Mouse (Mus musculus) lung, adult 2 months (tissue): ENCODE measurements around the gene Tll1. TPM values are rescaled to one million over a fixed set of nuclear protein-coding genes. Genes with fewer than 3 reads are reported as not detected.

Source experiments
- DNase-seq: peaks from one replicate; pipeline ENCODE4 v3.0.0; 2022
- H3K4me1 ChIP-seq: fragments of 200-500 bp; 2 replicates; pipeline ENCODE4 v1.6.1; 2011; ENCODE audit warnings: low read length; ENCODE audit not compliant: control insufficient read depth, insufficient read depth
- H3K4me3 ChIP-seq: fragments of 200-500 bp; replicated peaks from 2 replicates; pipeline ENCODE3; 2011; ENCODE audit warnings: low read depth, mild to moderate bottlenecking, control low read depth, low read length; ENCODE audit errors: extremely low read depth
- CTCF ChIP-seq: fragments of 200-500 bp; IDR thresholded peaks from 2 replicates; pipeline ENCODE4 v1.5.1; 2011; ENCODE audit warnings: mild to moderate bottlenecking, low read length, control low read depth; ENCODE audit not compliant: insufficient read depth
- POLR2A ChIP-seq: fragments of 200-500 bp; IDR thresholded peaks from 2 replicates; pipeline ENCODE4 v1.6.1; 2011; ENCODE audit warnings: low read depth, mild to moderate bottlenecking, control low read depth, low read length, borderline replicate concordance; ENCODE audit errors: extremely low read depth
- WGBS: fragments of 180-500 bp; shearing (Covaris S2); methylation state at CpG from one replicate; pipeline ENCODE4 v1.1.7; 2018; 5-methylcytosine and 5-hydroxymethylcytosine counted together
- polyA plus RNA-seq: library from polyadenylated mRNA; depleted of rRNA; stranded (reverse); fragments of >200 nt; gene quantifications from 2 replicates; pipeline ENCODE4 v1.2.3, GENCODE M21; 2012

The Tll1 gene
- polyA plus RNA-seq, 1 experiment: 0.84 TPM

DNA sequence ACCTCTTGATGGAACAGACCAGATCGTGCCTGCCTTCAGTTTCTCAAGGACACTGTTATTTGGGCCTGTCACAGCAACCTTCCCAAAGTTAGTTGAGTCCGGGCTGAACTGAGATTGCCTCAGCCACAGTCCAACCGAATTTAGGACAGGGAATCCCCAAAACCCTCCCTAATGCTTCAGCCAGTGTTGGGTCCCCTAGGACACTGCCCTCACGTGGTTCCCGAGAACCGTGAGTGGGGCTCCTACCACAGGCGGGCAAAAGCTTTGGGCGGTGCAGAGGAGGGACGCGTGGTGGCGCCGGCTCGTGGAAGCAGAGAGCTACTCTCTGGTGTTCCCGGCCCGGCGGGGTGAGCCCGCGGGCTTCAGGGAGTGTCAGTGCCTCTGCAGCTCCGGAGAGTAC lies 1.9 kb downstream of the Tll1 start:
- peak; percentile 37 for DNase-seq
- WGBS: 4% methylated on average over 19 of the region's 19 CpGs
- Histone ChIP-seq H3K4me1 (no peaks in the 10 kb centered on the region), H3K4me3 (peak overlapping the region; percentile 28)
- peak; percentile 16; the same call in 1 of the 2 replicates for TF ChIP-seq CTCF
- no peak for TF ChIP-seq POLR2A

GRCm38 (mm10) chr8:64198326-64198725 lies 7.7 kb downstream of the Tll1 start:
- DNase-seq: no peak
- Histone ChIP-seq H3K4me3 (no peak overlapping the region), H3K4me1 (no peaks in the 10 kb centered on the region)
- WGBS: 69% methylated on average over 2 of the region's 2 CpGs
- TF ChIP-seq CTCF (no peak), POLR2A (no peak)

DNA sequence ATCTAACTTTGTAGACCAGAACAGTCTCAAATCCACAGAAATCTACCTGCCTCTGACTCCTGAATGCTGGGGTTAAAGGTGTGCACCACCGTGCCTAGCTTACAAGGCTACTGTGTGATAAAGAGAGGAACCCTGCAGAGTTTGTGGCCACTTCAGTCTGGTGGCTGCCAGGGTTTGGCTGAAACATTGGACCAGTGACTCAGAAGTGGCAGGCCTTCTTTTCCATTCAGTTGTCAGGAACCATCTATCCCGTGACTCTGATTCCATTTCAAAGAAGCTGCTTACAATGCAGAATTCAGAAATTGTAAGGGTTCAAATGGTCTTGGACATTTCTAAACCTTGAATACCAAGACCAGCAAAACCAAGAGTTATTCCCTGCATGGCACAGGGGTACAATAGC lies 12.7 kb downstream of the Tll1 start:
- H3K4me3 ChIP-seq: no peak overlapping the region
- TF ChIP-seq POLR2A: no peak
- TF ChIP-seq CTCF: no peak
- 62% methylated on average over 2 of the region's 2 CpGs for WGBS
- DNase-seq: no peak
- H3K4me1 ChIP-seq: no peaks in the 10 kb centered on the region

- Histone ChIP-seq H3K4me3 (no peak overlapping the region), H3K4me1 (no peaks in the 10 kb centered on the region)
- no peak for TF ChIP-seq POLR2A
- no peak for TF ChIP-seq CTCF
- WGBS: 92% methylated on average over 2 of the region's 2 CpGs
- no peak for DNase-seq
Measured at GRCm38 (mm10) chr8:64187881-64188280, 18.2 kb downstream of the Tll1 start.

- Histone ChIP-seq H3K4me1 (no peaks in the 10 kb centered on the region), H3K4me3 (no peak overlapping the region)
- no peak for DNase-seq
- TF ChIP-seq CTCF: no peak
- no peak for TF ChIP-seq POLR2A
- 89% methylated on average over 2 of the region's 2 CpGs for WGBS
Measured at GRCm38 (mm10) chr8:64176931-64177330, 29.1 kb downstream of the Tll1 start.

DNA sequence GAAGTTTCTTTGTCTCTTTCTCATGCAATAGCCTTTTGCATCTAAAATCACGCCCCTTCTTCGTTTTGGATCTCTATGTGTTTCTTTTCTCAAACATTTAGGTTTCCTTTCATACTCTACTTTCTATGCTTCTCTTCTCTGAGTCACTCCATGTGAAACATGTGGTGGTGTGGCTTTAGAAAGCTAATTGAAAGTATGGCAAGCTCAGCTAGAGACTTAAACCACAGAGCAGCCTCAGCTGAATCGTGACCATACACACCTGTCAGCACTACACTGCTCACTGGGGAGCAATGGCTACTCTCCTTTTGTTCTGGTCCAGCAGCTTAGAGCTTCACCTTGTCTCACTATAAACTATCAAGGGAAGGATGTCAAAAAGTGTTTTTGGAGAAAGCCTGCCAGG lies 31.2 kb downstream of the Tll1 start:
- Histone ChIP-seq H3K4me3 (no peak overlapping the region), H3K4me1 (no peaks in the 10 kb centered on the region)
- no peak for TF ChIP-seq CTCF
- TF ChIP-seq POLR2A: no peak
- DNase-seq: no peak
- 67% methylated on average over 3 of the region's 3 CpGs for WGBS

GRCm38 (mm10) chr8:64173759-64174158 lies 32.3 kb downstream of the Tll1 start:
- no peak for TF ChIP-seq POLR2A
- TF ChIP-seq CTCF: no peak
- WGBS: 73% methylated on average over 2 of the region's 2 CpGs
- Histone ChIP-seq H3K4me1 (no peaks in the 10 kb centered on the region), H3K4me3 (no peak overlapping the region)
- DNase-seq: no peak

GRCm38 (mm10) chr8:64152899-64153891 lies 52.9 kb downstream of the Tll1 start:
- H3K4me1 ChIP-seq: no peaks in the 10 kb centered on the region
- no peak for DNase-seq
- 69% methylated on average over 9 of the region's 9 CpGs for WGBS
- TF ChIP-seq CTCF (no peak), POLR2A (no peak)
- H3K4me3 ChIP-seq: no peak overlapping the region

DNA sequence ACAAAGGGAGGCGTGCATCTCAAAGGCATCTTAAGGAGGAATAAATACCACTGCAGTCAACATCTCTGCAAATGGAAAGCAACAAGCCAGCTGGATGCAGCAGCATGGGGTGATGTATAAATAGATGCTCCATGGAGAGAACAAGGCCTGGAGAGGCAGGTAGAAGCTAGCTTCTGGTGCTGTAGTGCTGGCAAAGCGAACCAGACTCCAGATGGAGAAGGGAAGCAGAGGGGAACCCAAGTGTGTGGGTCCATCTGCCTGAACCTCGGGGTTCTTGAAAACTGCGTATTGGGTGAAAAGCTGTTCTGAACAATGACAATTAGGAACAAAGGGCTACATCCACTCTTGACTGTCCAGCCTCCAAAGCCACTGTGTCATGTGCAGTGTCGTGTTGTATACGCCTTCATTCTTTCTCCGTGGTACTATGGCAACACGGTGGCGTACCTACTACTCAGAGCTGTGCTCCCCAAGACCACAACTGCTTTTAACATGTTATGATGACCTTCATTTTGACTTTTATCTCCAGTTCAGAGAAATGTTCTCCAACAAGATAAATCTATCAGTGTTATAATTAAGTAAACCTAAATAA lies 53.8 kb downstream of the Tll1 start:
- no peak for TF ChIP-seq CTCF
- no peak for TF ChIP-seq POLR2A
- no peak for DNase-seq
- no peak overlapping the region for H3K4me3 ChIP-seq
- H3K4me1 ChIP-seq: no peaks in the 10 kb centered on the region
- WGBS: 82% methylated on average over 9 of the region's 9 CpGs

DNA sequence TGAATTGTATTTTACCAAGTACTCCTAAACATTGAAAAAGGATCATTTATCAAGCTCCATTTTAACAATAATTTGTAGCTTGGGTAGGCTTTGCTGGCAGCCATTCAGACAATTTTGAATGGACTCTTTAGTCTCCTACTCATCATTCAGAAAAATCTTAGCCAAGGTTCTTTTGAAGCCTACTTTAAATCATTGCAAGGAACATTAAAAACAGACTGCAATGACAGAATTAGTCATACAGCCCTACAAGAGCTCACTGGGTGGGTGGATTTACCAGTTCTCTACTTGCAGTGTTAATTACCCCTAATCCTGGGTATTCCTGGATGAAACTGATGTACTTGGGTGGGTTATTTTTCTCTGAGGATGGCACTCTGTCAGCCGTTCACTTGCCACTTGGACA lies 69.5 kb downstream of the Tll1 start:
- Histone ChIP-seq H3K4me3 (no peak overlapping the region), H3K4me1 (no peaks in the 10 kb centered on the region)
- TF ChIP-seq CTCF (no peak), POLR2A (no peak)
- 80% methylated on average over 1 of the region's 1 CpGs for WGBS
- DNase-seq: no peak
